Mouse (Mus musculus) midbrain, postnatal 0 days (tissue): Measurements from ENCODE around the gene Tbl1xr1. TPM values are rescaled to one million over a fixed set of nuclear protein-coding genes. Genes with fewer than 3 reads are reported as not detected.

Experiments used
- ATAC-seq: fragments of 200-750 bp; cut with Nextera tagmentation; 2 replicates; pipeline ENCODE4 v1.8.0; 2017; ENCODE audit warnings: moderate number of reproducible peaks, mild to moderate bottlenecking, moderate TSS enrichment, moderate library complexity; ENCODE audit not compliant: low FRiP score
- DNase-seq: peaks from one replicate; pipeline ENCODE4 v3.0.0-alpha.2; 2015; ENCODE audit warnings: low spot score
- H3K27ac ChIP-seq: fragments of 300-500 bp; sonication (generic); 2 replicates; pipeline ENCODE4 v1.5.1; 2014; ENCODE audit warnings: low read depth, mild to moderate bottlenecking, low read length, mixed read lengths
- H3K27me3 ChIP-seq: fragments of 300-500 bp; sonication (generic); 2 replicates; pipeline ENCODE4 v1.6.1; 2014; ENCODE audit warnings: low read length, control low read depth, mixed read lengths; ENCODE audit not compliant: insufficient read depth
- H3K36me3 ChIP-seq: fragments of 300-500 bp; sonication (generic); 2 replicates; pipeline ENCODE4 v1.6.1; 2014; ENCODE audit warnings: low read length, control low read depth, mixed read lengths; ENCODE audit not compliant: insufficient read depth
- H3K4me1 ChIP-seq: fragments of 300-500 bp; sonication (generic); 2 replicates; pipeline ENCODE4 v1.6.1; 2014; ENCODE audit warnings: mild to moderate bottlenecking, control low read depth, antibody characterized with exemption, low read length, mixed read lengths; ENCODE audit not compliant: insufficient read depth
- H3K4me2 ChIP-seq: fragments of 300-500 bp; sonication (generic); 2 replicates; pipeline ENCODE4 v1.6.1; 2014; ENCODE audit warnings: low read depth, mild to moderate bottlenecking, low read length, mixed read lengths; ENCODE audit not compliant: poor library complexity, severe bottlenecking
- H3K4me3 ChIP-seq: fragments of 300-500 bp; sonication (generic); 2 replicates; pipeline ENCODE4 v1.5.1; 2014; ENCODE audit warnings: low read depth, mild to moderate bottlenecking, low read length, moderate library complexity
- H3K9ac ChIP-seq: fragments of 300-500 bp; sonication (generic); replicated peaks from 2 replicates; pipeline ENCODE4 v1.6.1; 2014; ENCODE audit warnings: mild to moderate bottlenecking, low read length, moderate library complexity, mixed read lengths; ENCODE audit not compliant: poor library complexity, severe bottlenecking
- H3K9me3 ChIP-seq: fragments of 300-500 bp; sonication (generic); 2 replicates; pipeline ENCODE4 v1.6.1; 2016; ENCODE audit warnings: low read length, control low read depth
- CTCF ChIP-seq: IDR thresholded peaks from 2 replicates; pipeline ENCODE4 v1.5.1; 2016; ENCODE audit warnings: antibody characterized with exemption, mild to moderate bottlenecking
- WGBS: fragments of 180-500 bp; shearing (Covaris S2); extraction: QIAGEN DNeasy Blood & Tissue Kit; methylation state at CpG from one replicate; pipeline ENCODE4 v1.1.7; 2014; 5-methylcytosine and 5-hydroxymethylcytosine counted together
- polyA plus RNA-seq: library from polyadenylated mRNA; unstranded; fragments of >200 nt; fragmentation: Nextera tagmentation; extraction: Ambion mirVana; gene quantifications from 2 replicates; pipeline ENCODE4 v1.2.1, GENCODE M21; 2015
- total RNA-seq: library from RNA; depleted of rRNA; stranded (reverse); fragments of >200 nt; gene quantifications from 2 replicates; pipeline ENCODE4 v1.2.3, GENCODE M21; 2014

The Tbl1xr1 gene
- total and polyA plus RNA-seq, 2 experiments from 2014 or later: 11.6 to 29.3 TPM

GRCm38 (mm10) chr3:22092784-22093183 lies 16.3 kb downstream of the Tbl1xr1 start:
- no peak for DNase-seq
- 87% methylated on average over 5 of the region's 5 CpGs for WGBS
- no peak for ATAC-seq

DNA sequence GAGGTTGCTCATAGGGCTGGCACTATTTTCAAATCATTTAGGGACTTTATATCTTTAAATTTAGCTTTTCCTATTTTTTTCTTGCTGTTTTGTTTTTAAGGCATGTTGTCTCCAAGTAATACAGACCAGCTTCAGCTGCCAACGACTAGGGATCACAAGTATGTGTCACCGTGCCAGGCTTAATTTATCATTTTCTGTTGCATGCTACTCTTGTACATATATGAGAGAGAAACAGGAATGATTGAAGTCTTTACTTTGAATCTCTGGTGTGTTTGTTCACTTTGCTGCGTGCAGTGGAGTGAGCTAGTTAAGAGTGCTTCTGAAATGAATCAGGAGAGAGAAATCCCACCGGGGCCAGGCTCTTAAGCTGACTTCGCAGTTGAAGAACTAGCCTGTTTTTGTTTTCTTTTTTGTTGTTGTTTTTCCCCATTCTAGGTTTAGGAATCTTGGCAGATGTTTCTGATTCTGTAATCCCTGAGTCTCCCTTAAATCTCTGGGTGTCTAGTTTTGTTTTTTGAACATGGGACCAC lies 27.6 kb downstream of the Tbl1xr1 start:
- ATAC-seq: no peak
- Histone ChIP-seq H3K4me2 (no peak overlapping the region), H3K36me3 (no peaks in the 10 kb centered on the region), H3K27me3 (no peaks in the 10 kb centered on the region), H3K9ac (no peak overlapping the region), H3K9me3 (no peaks in the 10 kb centered on the region), H3K27ac (no peak overlapping the region), H3K4me3 (no peak overlapping the region), H3K4me1 (no peaks in the 10 kb centered on the region)
- WGBS: 44% methylated on average over 5 of the region's 5 CpGs
- TF ChIP-seq CTCF: no peak
- DNase-seq: peak; percentile 26

More at GRCm38 (mm10) chr3:22092784-22093183, 16.3 kb downstream of the Tbl1xr1 start:
- no peaks in the 10 kb centered on the region for H3K4me1 ChIP-seq
- no peak overlapping the region for H3K4me2 ChIP-seq
- H3K27ac ChIP-seq: no peak overlapping the region
- no peak overlapping the region for H3K9ac ChIP-seq
- TF ChIP-seq CTCF: no peak
- H3K4me3 ChIP-seq: no peak overlapping the region
- no peaks in the 10 kb centered on the region for H3K36me3 ChIP-seq
- no peaks in the 10 kb centered on the region for H3K9me3 ChIP-seq
- H3K27me3 ChIP-seq: no peaks in the 10 kb centered on the region

- H3K9me3 ChIP-seq: no peaks in the 10 kb centered on the region
- DNase-seq: no peak
- H3K9ac ChIP-seq: no peak overlapping the region
- no peaks in the 10 kb centered on the region for H3K36me3 ChIP-seq
- no peak overlapping the region for H3K4me2 ChIP-seq
- H3K27ac ChIP-seq: 0 out of 2 replicates have a peak overlapping the region, but pooled peaks have one; percentile 12
- TF ChIP-seq CTCF: no peak
- no peaks in the 10 kb centered on the region for H3K4me1 ChIP-seq
- no peaks in the 10 kb centered on the region for H3K27me3 ChIP-seq
- no peak for ATAC-seq
- H3K4me3 ChIP-seq: no peak overlapping the region
- 93% methylated on average over 6 of the region's 6 CpGs for WGBS
Observed at GRCm38 (mm10) chr3:22105471-22105870, 29.0 kb downstream of the Tbl1xr1 start.

DNA sequence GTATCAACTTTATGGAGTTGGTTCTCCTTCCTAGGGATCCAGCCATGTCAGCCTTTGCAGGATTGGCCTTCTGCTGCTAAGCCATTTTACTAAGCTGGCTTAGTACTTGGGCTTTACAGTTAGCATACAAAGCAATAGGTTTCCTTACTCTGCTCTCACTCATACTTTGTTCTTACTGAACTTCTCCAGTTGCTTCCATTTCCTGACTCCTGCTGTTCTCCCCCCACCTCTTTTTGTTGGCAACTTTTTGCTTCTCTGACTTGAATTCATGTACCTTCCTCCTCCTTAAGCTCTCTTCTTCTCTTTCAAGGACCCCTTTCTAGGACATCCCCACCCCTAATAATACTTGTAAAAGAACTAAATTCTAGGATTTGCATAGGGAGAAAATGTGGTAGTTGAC lies 31.6 kb downstream of the Tbl1xr1 start:
- no peaks in the 10 kb centered on the region for H3K27me3 ChIP-seq
- H3K4me2 ChIP-seq: no peak overlapping the region
- no peaks in the 10 kb centered on the region for H3K36me3 ChIP-seq
- ATAC-seq (no peak), DNase-seq (no peak)
- no peaks in the 10 kb centered on the region for H3K9me3 ChIP-seq
- no peak overlapping the region for H3K4me3 ChIP-seq
- no peak overlapping the region for H3K27ac ChIP-seq
- no peak overlapping the region for H3K9ac ChIP-seq
- no peaks in the 10 kb centered on the region for H3K4me1 ChIP-seq
- TF ChIP-seq CTCF: no peak

DNA sequence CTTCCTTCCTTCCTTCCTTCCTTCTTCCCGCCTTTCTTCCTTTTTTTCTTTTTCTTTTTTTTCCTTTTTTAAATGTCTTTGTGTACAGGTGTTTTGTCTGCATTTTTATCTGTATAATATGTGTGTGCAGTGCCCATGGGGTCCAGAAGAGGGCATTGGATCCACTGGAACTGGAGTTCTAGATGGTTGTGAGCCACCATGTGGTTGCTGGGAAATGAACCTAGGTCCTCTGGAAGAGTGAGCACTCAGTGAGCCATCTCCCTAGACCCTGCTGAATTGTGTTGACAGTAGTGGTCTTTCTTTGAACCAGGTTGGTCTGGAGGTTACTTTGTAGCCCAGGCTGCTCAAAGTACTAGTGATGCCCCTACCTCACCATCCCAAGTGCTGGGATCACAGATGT lies 33.2 kb downstream of the Tbl1xr1 start:
- H3K27ac ChIP-seq: no peak overlapping the region
- no peaks in the 10 kb centered on the region for H3K4me1 ChIP-seq
- H3K36me3 ChIP-seq: no peaks in the 10 kb centered on the region
- no peak overlapping the region for H3K4me3 ChIP-seq
- DNase-seq (no peak), ATAC-seq (no peak)
- H3K9me3 ChIP-seq: no peaks in the 10 kb centered on the region
- no peak overlapping the region for H3K4me2 ChIP-seq
- no peak overlapping the region for H3K9ac ChIP-seq
- 100% methylated on average over 1 of the region's 1 CpGs for WGBS
- no peaks in the 10 kb centered on the region for H3K27me3 ChIP-seq
- TF ChIP-seq CTCF: 0 out of 2 replicates have a peak, but pooled peaks have one; percentile 8

- TF ChIP-seq CTCF: no peak
- no peak for ATAC-seq
Observed at GRCm38 (mm10) chr3:22113773-22114172, 37.3 kb downstream of the Tbl1xr1 start.

More at GRCm38 (mm10) chr3:22113773-22114172, 37.3 kb downstream of the Tbl1xr1 start:
- Histone ChIP-seq H3K4me3 (no peak overlapping the region), H3K27ac (no peak overlapping the region), H3K36me3 (no peaks in the 10 kb centered on the region), H3K4me2 (no peak overlapping the region), H3K9ac (no peak overlapping the region), H3K9me3 (no peaks in the 10 kb centered on the region), H3K27me3 (no peaks in the 10 kb centered on the region), H3K4me1 (peaks cover 4% of the 10 kb centered on the region; the same call in 1 of the 2 replicates)
- no peak for DNase-seq
- WGBS: 94% methylated on average over 4 of the region's 4 CpGs
